Mouse (Mus musculus) liver, adult (tissue): ENCODE results near the gene Acta2.

Source experiments
- GATA4 ChIP-seq: IDR thresholded peaks from 2 replicates; pipeline ENCODE4 v1.6.1; 2014; ENCODE audit warnings: mild to moderate bottlenecking, low read length; ENCODE audit not compliant: insufficient replicate concordance

The Acta2 gene

DNA sequence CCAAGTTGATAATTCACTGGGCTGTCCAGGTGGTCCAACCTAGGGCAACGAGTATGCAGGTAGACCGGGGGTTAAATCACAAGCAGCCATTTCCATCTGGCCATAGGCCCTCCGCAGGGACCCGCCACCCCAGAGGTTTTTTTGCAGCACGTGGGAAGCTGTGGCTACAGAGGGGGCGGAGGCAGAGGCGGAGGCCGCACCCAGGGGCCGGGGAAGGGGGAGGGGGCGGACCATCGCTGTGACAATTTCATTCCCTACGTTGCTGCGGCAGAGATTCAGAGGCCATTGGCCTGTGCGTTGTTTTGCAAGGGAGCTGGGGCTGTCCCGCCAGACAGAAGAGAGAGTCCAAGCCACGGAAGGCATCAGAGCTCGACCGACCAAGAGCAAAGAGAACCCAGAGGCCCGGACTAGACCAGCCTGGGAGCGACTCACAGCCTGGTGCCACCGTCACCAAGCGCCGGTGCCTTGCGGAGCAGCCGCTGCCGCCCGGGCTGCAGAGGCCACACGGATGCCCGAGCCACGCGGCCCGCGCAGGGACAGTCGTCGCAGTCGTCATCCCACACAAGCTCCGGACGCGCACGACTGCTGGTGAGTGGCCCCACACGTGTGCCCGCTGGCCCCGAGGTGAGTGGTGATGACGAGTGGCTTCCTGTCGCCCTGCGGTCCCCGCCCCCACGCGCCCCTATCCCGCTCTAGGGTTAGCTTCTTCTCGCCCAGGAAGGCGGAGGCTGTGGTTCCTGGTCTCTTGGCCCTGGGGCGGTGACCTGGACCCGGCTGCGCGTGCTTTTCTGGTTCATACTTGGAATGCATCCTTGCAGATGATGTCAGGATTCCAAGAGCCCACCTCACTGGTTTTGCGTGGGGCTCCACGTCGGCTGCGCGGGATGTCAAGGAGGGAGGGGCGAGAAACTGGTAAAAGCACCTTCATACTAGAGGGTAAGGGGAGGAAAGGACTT, 63.1 kb downstream of the Acta2 start, which contains the start of gene Stambpl1:
Gene Stambpl1 (plus strand): TSS at position 222 of the 956 bp plus-strand sequence.
- no peak for TF ChIP-seq GATA4

DNA sequence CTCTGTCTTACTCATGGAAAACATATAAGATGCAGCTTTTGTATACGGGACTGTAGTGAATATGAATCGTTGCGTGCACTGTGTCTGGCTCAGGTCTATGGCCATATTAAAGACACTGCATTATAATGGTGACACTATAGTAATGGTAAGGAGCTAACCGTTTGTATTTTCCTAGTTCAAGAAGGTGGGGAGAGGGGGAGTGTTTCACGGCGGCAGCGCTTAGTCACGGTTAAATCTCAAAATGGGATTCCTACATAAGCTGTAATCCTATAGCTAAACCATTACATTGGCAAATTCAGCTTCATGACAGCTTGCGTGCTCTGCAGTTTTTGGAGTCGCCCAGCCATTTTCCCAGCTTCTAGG, 63.8 kb downstream of the Acta2 start:
- no peak for TF ChIP-seq GATA4
